Mouse (Mus musculus): ENCODE results near the gene Hpn.

- no peak for TF ChIP-seq CTCF (conservative IDR thresholded peaks at IDR 0.05; ENCODE audit: low read length)
- TF ChIP-seq POU5F1 (IDR thresholded peaks at IDR 0.05; ENCODE audit: borderline replicate concordance, low read length), result no peak
These were observed 6.0 kb downstream of the Hpn start for GRCm38 (mm10) chr7:31109091-31109490.
